Mouse (Mus musculus) CH12.LX (cell line): ENCODE results near the gene Srgap1.

Source experiments
- CTCF ChIP-seq, 2 experiments: IDR thresholded peaks in 1 of 2; conservative IDR thresholded peaks in 1 of 2; 2 replicates each; pipeline ENCODE4 v1.5.1; 2011 to 2012; ENCODE audit warnings: low read depth in 2 of 2, low read length in 2 of 2, improper control_type of control experiment in 1 of 2, inconsistent platforms in 1 of 2, mild to moderate bottlenecking in 1 of 2, moderate library complexity in 1 of 2
- EP300 ChIP-seq: IDR thresholded peaks from 2 replicates; pipeline ENCODE4 v1.6.1; 2011; ENCODE audit warnings: low read length, improper control_type of control experiment
- MYC ChIP-seq: IDR thresholded peaks from 2 replicates; pipeline ENCODE4 v1.6.1; 2011; ENCODE audit warnings: low read depth, mild to moderate bottlenecking, improper control_type of control experiment, low read length
- POLR2A ChIP-seq: IDR thresholded peaks from 2 replicates; pipeline ENCODE4 v1.6.1; 2011; ENCODE audit warnings: low read depth, mild to moderate bottlenecking, improper control_type of control experiment, low read length
- POLR2AphosphoS2 ChIP-seq: IDR thresholded peaks from 2 replicates; pipeline ENCODE4 v1.6.1; 2011; ENCODE audit warnings: low read depth, low read length, improper control_type of control experiment
- RAD21 ChIP-seq: IDR thresholded peaks from 2 replicates; pipeline ENCODE4 v1.6.1; 2011; ENCODE audit warnings: low read depth, mild to moderate bottlenecking, low read length, improper control_type of control experiment, moderate library complexity
- USF1 ChIP-seq: IDR thresholded peaks from 2 replicates; pipeline ENCODE4 v1.6.1; 2014; ENCODE audit warnings: low read depth, mild to moderate bottlenecking, inconsistent platforms, low read length, improper control_type of control experiment
- ZC3H11A ChIP-seq: IDR thresholded peaks from 2 replicates; pipeline ENCODE4 v1.6.1; 2012; ENCODE audit warnings: low read depth, mild to moderate bottlenecking, inconsistent platforms, low read length, improper control_type of control experiment

GRCm38 (mm10) chr10:122033271-122033670 lies 13.8 kb downstream of the Srgap1 start:
- TF ChIP-seq USF1 = no peak
- TF ChIP-seq POLR2A = no peak
- no peak for TF ChIP-seq EP300
- TF ChIP-seq RAD21 = no peak
- no peak for TF ChIP-seq POLR2AphosphoS2
- no peak for TF ChIP-seq ZC3H11A
- TF ChIP-seq CTCF (conservative IDR thresholded peaks at IDR 0.05 in 1 of 2, IDR thresholded peaks at IDR 0.05 in 1 of 2; ENCODE audit: low read depth in 2 of 2, low read length in 2 of 2) = no peak
- no peak for TF ChIP-seq MYC
